Mouse (Mus musculus) layer of hippocampus, adult 2 months (tissue): Measurements from ENCODE around the gene Dnajb6. TPM values are rescaled to one million over a fixed set of nuclear protein-coding genes. Genes with fewer than 3 reads are reported as not detected.
"Not testable (repeated sequence)": the region's sequence is repeated elsewhere in the genome, so short reads cannot be mapped to it uniquely, and the experiment has no call there.

Experiments used
- DNase-seq, 2 experiments: peaks; one replicate each; pipeline ENCODE4 v3.0.0; 2022; ENCODE audit warnings: low spot score in 2 of 2
- H3K27ac ChIP-seq: fragments of 200-600 bp; 2 replicates; pipeline ENCODE4 v1.8.1; 2022
- H3K4me3 ChIP-seq: fragments of 200-600 bp; 2 replicates; pipeline ENCODE4 v1.8.1; 2022; ENCODE audit warnings: mild to moderate bottlenecking
- CTCF ChIP-seq: fragments of 200-600 bp; conservative IDR thresholded peaks from 2 replicates; pipeline ENCODE4 v1.8.1; 2022; ENCODE audit warnings: antibody characterized with exemption, mild to moderate bottlenecking, moderate library complexity
- total RNA-seq, 2 experiments: library from RNA; stranded (reverse); gene quantifications; 2 replicates each; pipeline ENCODE4 v1.2.3; 2021

Gene Dnajb6
- total RNA-seq, 2 experiments from 2014 or later = 173 to 175 TPM

- TF ChIP-seq CTCF = no peak
- no peak for DNase-seq
- no peak overlapping the region for H3K4me3 ChIP-seq
- peak overlapping the region; percentile 82 for H3K27ac ChIP-seq
These were observed 38.1 kb downstream of the Dnajb6 start for GRCm38 (mm10) chr5:29773460-29774150.

- no peak for DNase-seq
These were observed 39.9 kb downstream of the Dnajb6 start for GRCm38 (mm10) chr5:29775437-29775836.

GRCm38 (mm10) chr5:29778029-29778428 is 42.5 kb downstream of the Dnajb6 start:
- DNase-seq = no peak
- H3K4me3 ChIP-seq = no peak overlapping the region
- H3K27ac ChIP-seq = no peak overlapping the region
- no peak for TF ChIP-seq CTCF

More at GRCm38 (mm10) chr5:29775437-29775836, 39.9 kb downstream of the Dnajb6 start:
- H3K4me3 ChIP-seq = no peak overlapping the region
- TF ChIP-seq CTCF = no peak
- H3K27ac ChIP-seq = peak overlapping the region; percentile 82; the same call in 1 of the 2 replicates

- H3K4me3 ChIP-seq, DNase-seq, H3K27ac ChIP-seq: not testable (repeated sequence)
These were observed 44.2 kb downstream of the Dnajb6 start for GRCm38 (mm10) chr5:29779733-29780132.

GRCm38 (mm10) chr5:29782261-29782660 is 46.8 kb downstream of the Dnajb6 start:
- TF ChIP-seq CTCF = no peak
- DNase-seq = no peak
- 0 out of 2 replicates have a peak overlapping the region, but pooled peaks have one; percentile 28 for H3K27ac ChIP-seq
- no peak overlapping the region for H3K4me3 ChIP-seq

- not testable (repeated sequence) for H3K4me3 ChIP-seq, H3K27ac ChIP-seq, DNase-seq
These were observed 49.4 kb downstream of the Dnajb6 start for GRCm38 (mm10) chr5:29784906-29785305.

- H3K4me3 ChIP-seq, DNase-seq, H3K27ac ChIP-seq: not testable (repeated sequence)
These were observed 50.5 kb downstream of the Dnajb6 start for GRCm38 (mm10) chr5:29785953-29786352.

GRCm38 (mm10) chr5:29794933-29795332 is 59.4 kb downstream of the Dnajb6 start:
- not testable (repeated sequence) for DNase-seq, H3K27ac ChIP-seq, H3K4me3 ChIP-seq

GRCm38 (mm10) chr5:29808940-29809339 is 73.5 kb downstream of the Dnajb6 start:
- DNase-seq = no peak
- TF ChIP-seq CTCF = no peak
- Histone ChIP-seq H3K4me3 (no peak overlapping the region), H3K27ac (no peak overlapping the region)

- H3K4me3 ChIP-seq, H3K27ac ChIP-seq, DNase-seq: not testable (repeated sequence)
These were observed 76.0 kb downstream of the Dnajb6 start for GRCm38 (mm10) chr5:29811377-29811921.

- no peak for DNase-seq
- Histone ChIP-seq H3K27ac (no peak overlapping the region), H3K4me3 (no peak overlapping the region)
- TF ChIP-seq CTCF = no peak
These were observed 81.2 kb downstream of the Dnajb6 start for GRCm38 (mm10) chr5:29816523-29817242.

GRCm38 (mm10) chr5:29817400-29817799 is 81.9 kb downstream of the Dnajb6 start:
- H3K4me3 ChIP-seq = no peak overlapping the region
- DNase-seq = no peak
- H3K27ac ChIP-seq = no peak overlapping the region
- TF ChIP-seq CTCF = no peak

- DNase-seq = no peak
- TF ChIP-seq CTCF = no peak
- Histone ChIP-seq H3K4me3 (no peak overlapping the region), H3K27ac (no peak overlapping the region)
These were observed 82.8 kb downstream of the Dnajb6 start for GRCm38 (mm10) chr5:29818287-29818686.

GRCm38 (mm10) chr5:29824796-29825195 is 89.3 kb downstream of the Dnajb6 start:
- peak; percentile 76 for TF ChIP-seq CTCF
- Histone ChIP-seq H3K27ac (no peak overlapping the region), H3K4me3 (no peak overlapping the region)
- DNase-seq = peak; percentile 21 to 46
